11 mouse cellular contexts compared by ENCODE assay signal in the genomic region with DNA sequence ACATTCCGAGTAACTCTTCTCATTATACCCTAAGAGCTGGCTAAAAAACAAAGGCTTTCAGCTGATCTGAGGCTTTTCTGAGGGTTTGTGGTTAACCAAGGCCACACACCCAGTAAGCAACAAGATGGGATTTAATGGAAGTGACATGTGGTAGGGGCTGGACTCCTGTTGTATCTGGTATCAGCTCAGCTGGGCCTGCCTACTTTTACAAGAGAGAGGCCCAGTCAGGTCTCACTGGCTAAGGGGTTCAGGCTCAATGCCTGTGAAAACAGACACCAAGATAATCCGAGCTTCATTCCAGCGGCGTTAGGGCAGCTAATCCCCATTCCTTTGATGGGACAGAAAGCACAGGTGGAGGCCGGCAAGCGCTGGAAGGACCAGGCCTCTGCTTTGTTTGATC.
DNase-seq lines count a peak whose midpoint lies in the region; ATAC-seq and TF ChIP-seq lines count a peak whose summit lies in the region.
"Had no signal": no experiment of that assay in that cellular context is flagged by ENCODE, and none has a peak within 500 bp of the region (broad histone marks: within the 10 kb centered on the region; RNA-seq: fewer than 3 reads in every experiment).

No protein-coding gene starts in this region.

- H3K4me2 ChIP-seq in lung, embryonic 14.5 days = no peak overlapping the region
- no peak overlapping the region for H3K4me2 ChIP-seq in kidney, postnatal 0 days (ENCODE audit: low read length)
- no peak overlapping the region for H3K4me2 ChIP-seq in stomach, embryonic 15.5 days
- H3K4me2 ChIP-seq: heart, embryonic 15.5 days; midbrain, embryonic 13.5 days had no signal

- DNase-seq in adrenal gland, adult 2 months = peak; percentile 17
- DNase-seq in adrenal gland, adult 18-20 months (ENCODE audit: low spot score in 2 of 2) = no peak
- no peak for DNase-seq in lung, embryonic 14.5 days
- DNase-seq in lung, postnatal 25 days (ENCODE audit: low spot score) = no peak
- no peak for DNase-seq in kidney, postnatal 0 days (ENCODE audit: low spot score)
- DNase-seq in lung, postnatal 14 days = no peak
- DNase-seq: layer of hippocampus, postnatal 36 days had no signal

- no peaks in the 10 kb centered on the region for H3K27me3 ChIP-seq in lung, embryonic 14.5 days (ENCODE audit: insufficient read depth, low read length)
- no peaks in the 10 kb centered on the region for H3K27me3 ChIP-seq in kidney, postnatal 0 days (ENCODE audit: insufficient read depth, low read length)
- H3K27me3 ChIP-seq in stomach, embryonic 15.5 days (replicated peaks) = no peaks in the 10 kb centered on the region
- H3K27me3 ChIP-seq: heart, embryonic 15.5 days; midbrain, embryonic 13.5 days had no signal

- peak; percentile 41; the same call in 1 of the 2 replicates for ATAC-seq in lung, embryonic 14.5 days (ENCODE audit: insufficient read depth)
- ATAC-seq in kidney, postnatal 0 days (replicated peaks; ENCODE audit: low FRiP score, low read depth) = no peak
- ATAC-seq in stomach, embryonic 15.5 days (ENCODE audit: insufficient read depth, low FRiP score, low read depth) = 0 out of 2 replicates have a peak, but pooled peaks have one; percentile 50
- no peak for ATAC-seq in frontal cortex, adult (ENCODE audit: low TSS enrichment)
- ATAC-seq: midbrain, embryonic 13.5 days had no signal

- WGBS in lung, embryonic 14.5 days = 30% methylated on average over 6 of the region's 6 CpGs
- 22% methylated on average over 6 of the region's 6 CpGs for WGBS in kidney, postnatal 0 days
- 30% methylated on average over 6 of the region's 6 CpGs for WGBS in stomach, embryonic 15.5 days

- H3K4me1 ChIP-seq in lung, embryonic 14.5 days (ENCODE audit: insufficient read depth) = peaks cover 16% of the 10 kb centered on the region
- peaks cover 9% of the 10 kb centered on the region; the same call in 1 of the 2 replicates for H3K4me1 ChIP-seq in kidney, postnatal 0 days (replicated peaks; ENCODE audit: insufficient read depth, low read length)
- peaks cover 6% of the 10 kb centered on the region for H3K4me1 ChIP-seq in stomach, embryonic 15.5 days

- TF ChIP-seq CTCF in lung, embryonic 14.5 days (IDR thresholded peaks at IDR 0.05; ENCODE audit: low read depth) = no peak
- TF ChIP-seq CTCF in kidney, postnatal 0 days (IDR thresholded peaks at IDR 0.05; ENCODE audit: low read depth) = no peak

- peak overlapping the region; percentile 56 for H3K27ac ChIP-seq in lung, embryonic 14.5 days (ENCODE audit: low read depth)
- H3K27ac ChIP-seq in kidney, postnatal 0 days = peak overlapping the region; percentile 67
- H3K27ac ChIP-seq in stomach, embryonic 15.5 days = peak overlapping the region; percentile 52
- H3K27ac ChIP-seq: heart, embryonic 15.5 days; midbrain, embryonic 13.5 days had no signal

- H3K9ac ChIP-seq in lung, embryonic 14.5 days = no peak overlapping the region
- H3K9ac ChIP-seq in kidney, postnatal 0 days (ENCODE audit: low read depth, low read length) = no peak overlapping the region
- no peak overlapping the region for H3K9ac ChIP-seq in stomach, embryonic 15.5 days
- H3K9ac ChIP-seq: heart, embryonic 15.5 days; midbrain, embryonic 13.5 days had no signal

- no peaks in the 10 kb centered on the region for H3K9me3 ChIP-seq in lung, embryonic 14.5 days (ENCODE audit: low read depth, low read length)
- no peaks in the 10 kb centered on the region for H3K9me3 ChIP-seq in kidney, postnatal 0 days (replicated peaks; ENCODE audit: low read length)
- H3K9me3 ChIP-seq in stomach, embryonic 15.5 days = no peaks in the 10 kb centered on the region
- H3K9me3 ChIP-seq: heart, embryonic 15.5 days; midbrain, embryonic 13.5 days had no signal

- no peaks in the 10 kb centered on the region for H3K36me3 ChIP-seq in lung, embryonic 14.5 days (ENCODE audit: insufficient read depth)
- H3K36me3 ChIP-seq in kidney, postnatal 0 days (ENCODE audit: insufficient read depth, low read length) = no peaks in the 10 kb centered on the region
- no peaks in the 10 kb centered on the region for H3K36me3 ChIP-seq in stomach, embryonic 15.5 days
- H3K36me3 ChIP-seq: heart, embryonic 15.5 days; midbrain, embryonic 13.5 days had no signal

- H3K4me3 ChIP-seq in lung, embryonic 14.5 days (ENCODE audit: low read depth, low read length) = no peak overlapping the region
- no peak overlapping the region for H3K4me3 ChIP-seq in kidney, postnatal 0 days (replicated peaks; ENCODE audit: low read depth, low read length)
- no peak overlapping the region for H3K4me3 ChIP-seq in stomach, embryonic 15.5 days (replicated peaks)
- H3K4me3 ChIP-seq: heart, embryonic 15.5 days; midbrain, embryonic 13.5 days had no signal

Comparison
In these comparisons a context has a peak if more than half of its experiments do, and no peak if none do; other contexts are left out.
1. ATAC-seq: peak in lung, embryonic 14.5 days (single experiment) and stomach, embryonic 15.5 days (single experiment); none in kidney, postnatal 0 days (single experiment) and frontal cortex, adult (single experiment).
2. Peak in every context shown above with its lines, with median percentiles within 50 percentile points of each other: H3K27ac ChIP-seq.